Mouse (Mus musculus): Measurements from ENCODE around the gene Zscan4c. TPM values are rescaled to one million over a fixed set of nuclear protein-coding genes. Genes with fewer than 3 reads are reported as not detected.
"Not testable (repeated sequence)": the region's sequence is repeated elsewhere in the genome, so short reads cannot be mapped to it uniquely, and the experiment has no call there.

Zscan4c gene
- 0.08 and 0.09 TPM in 2 replicates for polyA plus RNA-seq (2015; fragmentation: Nextera tagmentation; extraction: Ambion mirVana)

GRCm38 (mm10) chr7:11005445-11005844 is at the start of gene Zscan4c:
Gene Zscan4c, plus strand, starts transcription at chr7:11005745.
- not testable (repeated sequence) for DNase-seq (ENCODE audit: low spot score)

Small RNAs within 50 kb of the gene (microRNA-seq; reads per million reads assigned to microRNA genes)
- gene Mir297-1 (ENCODE audit: borderline number of aligned reads) = not detected

Other genes starting within 250 kb of the Zscan4c start
- gene Zscan4b, start 100.7 kb upstream of the Zscan4c start, polyA plus RNA-seq (2015; fragmentation: Nextera tagmentation; extraction: Ambion mirVana) = not detected in 2 replicates
- not detected in 2 replicates for gene Zscan4-ps1, start 63.9 kb downstream of the Zscan4c start, polyA plus RNA-seq (2015; fragmentation: Nextera tagmentation; extraction: Ambion mirVana)
- not detected in 2 replicates for gene Zscan4d, start 160.4 kb downstream of the Zscan4c start, polyA plus RNA-seq (2015; fragmentation: Nextera tagmentation; extraction: Ambion mirVana)

Measured in thymus, postnatal 0 days (tissue).